Mouse (Mus musculus): ENCODE measurements around the gene Slit3.

The Slit3 gene

DNA sequence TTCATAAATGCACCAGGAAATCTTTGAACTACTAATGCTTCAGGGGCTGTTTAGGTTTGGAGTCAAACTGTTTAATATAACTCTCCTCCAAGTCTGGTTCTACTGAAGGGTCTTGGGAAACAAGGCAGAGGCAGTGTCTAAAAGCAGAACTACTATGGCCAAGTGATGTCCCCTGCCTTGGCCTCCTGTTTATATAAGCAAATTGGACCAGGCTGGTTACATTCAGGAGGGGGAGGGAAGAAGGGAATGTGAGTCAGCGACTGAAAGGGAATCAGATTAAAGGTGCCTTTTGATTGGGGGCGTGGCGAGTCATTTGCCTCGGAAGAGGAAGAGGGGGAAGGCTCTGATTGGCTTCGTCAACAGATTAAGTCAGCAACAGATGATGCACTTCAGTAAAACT lies 249.7 kb downstream of the Slit3 start:
- Histone ChIP-seq H3K27me3 (ENCODE audit: control insufficient read depth, insufficient read depth, low read length, poor library complexity, severe bottlenecking) (no peaks in the 10 kb centered on the region), H3K36me3 (ENCODE audit: control insufficient read depth, insufficient read depth, low read length, poor library complexity, severe bottlenecking) (no peaks in the 10 kb centered on the region)
- DNase-seq (ENCODE audit: low read depth, low spot score), result no peak

DNA sequence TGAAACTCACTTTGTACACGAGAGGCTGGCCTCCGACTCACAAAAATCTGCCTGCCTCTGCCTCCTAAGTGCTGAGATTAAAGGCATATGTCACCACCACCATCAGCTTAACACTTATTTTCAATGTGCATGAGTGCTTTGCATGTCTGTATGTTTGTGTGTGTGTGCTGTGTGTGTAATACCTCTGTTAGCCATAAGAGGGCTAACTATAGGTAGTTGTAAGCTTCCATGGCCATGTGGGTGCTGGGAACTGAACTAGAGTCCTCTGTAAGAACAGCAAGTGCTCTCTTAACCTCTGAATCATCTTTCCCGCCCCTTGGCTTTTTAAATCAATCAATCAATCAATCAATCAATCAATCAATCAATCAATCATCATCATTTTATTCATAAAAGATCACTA lies 251.4 kb downstream of the Slit3 start:
- no peak for DNase-seq (ENCODE audit: low read depth, low spot score)
- Histone ChIP-seq H3K27me3 (ENCODE audit: control insufficient read depth, insufficient read depth, low read length, poor library complexity, severe bottlenecking) (no peaks in the 10 kb centered on the region), H3K36me3 (ENCODE audit: control insufficient read depth, insufficient read depth, low read length, poor library complexity, severe bottlenecking) (no peaks in the 10 kb centered on the region)

DNA sequence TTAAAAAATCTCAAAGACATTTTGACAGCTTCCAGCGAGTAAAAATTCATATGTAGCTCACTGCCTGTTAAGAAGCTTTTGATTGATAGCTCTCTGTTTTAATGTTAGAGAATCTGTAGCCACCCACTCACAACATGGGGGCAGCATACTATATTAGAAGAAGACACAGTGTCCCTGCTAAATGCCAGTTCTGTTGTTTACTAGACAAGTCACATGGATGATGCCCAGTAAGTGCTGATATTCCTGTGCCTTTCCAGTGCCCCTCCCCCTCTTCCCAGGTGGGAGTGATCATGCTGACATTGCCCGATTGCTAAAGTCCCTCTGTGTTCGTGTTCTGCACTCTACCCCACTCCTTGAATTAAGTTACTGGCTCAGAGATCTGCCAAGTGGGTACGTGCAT lies 254.0 kb downstream of the Slit3 start:
- DNase-seq (ENCODE audit: low read depth, low spot score), result no peak
- no peaks in the 10 kb centered on the region for H3K27me3 ChIP-seq (ENCODE audit: control insufficient read depth, insufficient read depth, low read length, poor library complexity, severe bottlenecking)

DNA sequence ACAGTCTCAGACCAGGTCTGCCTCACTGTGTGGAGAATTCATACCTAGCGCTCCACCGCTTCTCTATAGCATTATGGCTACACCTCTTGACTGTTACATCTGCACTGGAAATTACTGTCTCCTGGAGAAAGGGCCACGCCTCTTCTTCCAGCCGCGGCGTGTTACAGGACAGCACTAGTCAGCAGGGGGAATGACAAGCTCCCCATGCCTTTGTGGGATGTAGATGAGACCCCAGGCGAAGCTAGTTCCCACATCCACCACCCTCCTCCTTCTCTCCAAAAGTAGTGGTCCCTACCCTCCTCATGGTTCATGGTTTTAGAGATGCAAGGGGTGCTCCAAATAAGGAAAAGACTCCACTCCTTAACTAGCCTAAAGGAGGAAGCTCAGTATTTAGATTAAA lies 257.8 kb downstream of the Slit3 start:
- H3K36me3 ChIP-seq (ENCODE audit: control insufficient read depth, insufficient read depth, low read length, poor library complexity, severe bottlenecking), result no peaks in the 10 kb centered on the region
- DNase-seq (ENCODE audit: low read depth, low spot score), result no peak
- no peaks in the 10 kb centered on the region for H3K27me3 ChIP-seq (ENCODE audit: control insufficient read depth, insufficient read depth, low read length, poor library complexity, severe bottlenecking)

More for the DNA sequence above, 254.0 kb downstream of the Slit3 start:
- H3K36me3 ChIP-seq (ENCODE audit: control insufficient read depth, insufficient read depth, low read length, poor library complexity, severe bottlenecking), result no peaks in the 10 kb centered on the region

DNA sequence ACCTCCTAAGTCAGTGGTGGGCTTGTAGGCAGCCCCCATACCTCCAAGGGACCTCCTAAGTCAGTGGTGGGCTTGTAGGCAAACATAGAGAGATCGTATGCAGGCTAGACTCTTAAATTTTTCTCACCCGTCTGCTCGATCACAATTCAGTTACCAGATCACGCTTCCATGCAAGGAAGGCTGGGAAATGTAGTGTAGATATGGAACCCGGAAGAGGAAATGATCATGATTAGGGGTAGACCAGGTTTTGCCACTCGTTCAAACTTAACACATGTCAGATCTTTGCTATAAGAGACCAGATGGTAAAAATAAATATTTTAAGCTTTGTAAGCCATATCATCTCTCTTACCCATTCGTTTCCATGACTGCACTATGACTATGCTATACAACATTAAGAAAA lies 258.4 kb downstream of the Slit3 start:
- Histone ChIP-seq H3K27me3 (ENCODE audit: control insufficient read depth, insufficient read depth, low read length, poor library complexity, severe bottlenecking) (no peaks in the 10 kb centered on the region), H3K36me3 (ENCODE audit: control insufficient read depth, insufficient read depth, low read length, poor library complexity, severe bottlenecking) (no peaks in the 10 kb centered on the region)
- no peak for DNase-seq (ENCODE audit: low read depth, low spot score)

DNA sequence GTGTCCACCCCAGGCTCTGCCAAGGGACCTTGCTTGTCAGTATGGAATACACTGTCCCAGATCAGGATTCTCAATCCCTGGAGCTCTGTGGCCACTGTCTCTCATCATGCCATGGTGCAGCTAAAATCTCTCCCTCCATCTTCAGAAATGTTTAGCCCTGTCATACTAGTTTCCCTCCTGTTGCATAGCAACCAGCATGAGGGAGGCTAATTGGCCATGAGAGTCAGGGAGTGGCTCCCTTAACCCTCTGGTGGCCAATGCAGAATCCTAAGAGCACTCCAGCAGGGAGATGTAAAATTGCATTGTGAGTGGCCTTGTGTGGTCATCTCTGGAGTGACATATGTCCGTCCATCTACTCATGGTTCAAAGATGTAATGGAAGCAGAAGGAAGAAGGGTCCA lies 259.7 kb downstream of the Slit3 start:
- Histone ChIP-seq H3K36me3 (ENCODE audit: control insufficient read depth, insufficient read depth, low read length, poor library complexity, severe bottlenecking) (no peaks in the 10 kb centered on the region), H3K27me3 (ENCODE audit: control insufficient read depth, insufficient read depth, low read length, poor library complexity, severe bottlenecking) (no peaks in the 10 kb centered on the region)
- no peak for DNase-seq (ENCODE audit: low read depth, low spot score)

DNA sequence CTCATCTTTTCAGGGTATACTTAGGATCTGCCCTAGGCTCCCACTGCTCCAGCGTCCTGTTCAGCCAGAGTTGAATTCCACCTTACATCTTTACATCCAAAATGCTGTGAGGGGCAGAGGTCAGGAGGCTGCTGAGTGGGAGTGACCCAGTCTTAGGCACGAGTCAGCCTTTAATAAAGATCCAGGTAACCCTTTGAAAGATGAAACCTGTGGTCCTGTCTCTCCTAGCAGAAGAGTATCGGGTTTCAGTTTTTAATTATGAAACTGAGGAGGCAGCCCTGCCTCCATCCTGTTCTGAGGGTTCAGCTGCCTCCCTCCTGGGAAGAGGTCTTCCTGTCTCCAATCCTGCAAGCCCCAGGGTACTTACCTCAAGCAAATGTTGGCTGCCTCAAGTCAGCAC lies 264.4 kb downstream of the Slit3 start:
- no peaks in the 10 kb centered on the region for H3K27me3 ChIP-seq (ENCODE audit: control insufficient read depth, insufficient read depth, low read length, poor library complexity, severe bottlenecking)
- DNase-seq (ENCODE audit: low read depth, low spot score), result no peak
- H3K36me3 ChIP-seq (ENCODE audit: control insufficient read depth, insufficient read depth, low read length, poor library complexity, severe bottlenecking), result no peaks in the 10 kb centered on the region

DNA sequence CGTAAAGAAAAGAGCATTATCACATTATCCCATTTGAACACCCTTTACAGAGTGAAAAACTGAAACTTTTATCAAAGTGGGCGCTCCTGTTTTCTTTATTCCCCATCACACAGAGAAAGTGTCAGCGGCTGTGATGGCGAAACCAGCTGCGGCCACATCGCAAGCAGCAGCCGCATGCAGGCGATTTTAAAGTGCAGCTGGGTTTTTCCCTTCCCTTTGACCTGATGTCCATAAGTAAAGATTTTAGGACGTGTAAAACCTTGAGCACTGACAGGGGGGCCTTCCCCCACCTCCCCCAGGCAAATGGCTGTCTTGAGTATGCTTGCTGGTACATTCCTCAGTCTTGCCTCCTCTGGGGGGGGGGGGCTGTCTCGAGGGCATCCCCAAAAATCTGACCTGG lies 266.8 kb downstream of the Slit3 start:
- no peak for DNase-seq (ENCODE audit: low read depth, low spot score)
- Histone ChIP-seq H3K36me3 (ENCODE audit: control insufficient read depth, insufficient read depth, low read length, poor library complexity, severe bottlenecking) (no peaks in the 10 kb centered on the region), H3K27me3 (ENCODE audit: control insufficient read depth, insufficient read depth, low read length, poor library complexity, severe bottlenecking) (no peaks in the 10 kb centered on the region)

DNA sequence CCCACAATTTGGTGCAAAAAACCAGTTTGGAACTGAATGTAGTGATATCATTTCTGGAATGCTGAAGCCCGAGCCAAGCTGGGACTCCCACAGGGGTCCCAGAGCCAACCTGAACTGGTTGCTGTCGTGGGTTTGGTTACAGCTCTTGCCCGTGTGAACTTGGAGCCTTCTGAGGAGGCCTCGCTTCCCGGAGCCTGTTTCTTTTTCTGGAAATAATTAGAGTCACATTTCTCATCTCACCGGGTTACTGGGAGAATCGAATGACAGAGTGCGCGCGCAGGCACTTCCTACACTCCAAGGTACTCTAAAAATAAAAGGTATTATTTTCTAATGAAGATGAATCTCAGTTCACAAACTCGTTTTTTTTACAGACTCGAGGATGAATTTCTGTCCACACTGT lies 267.4 kb downstream of the Slit3 start:
- no peaks in the 10 kb centered on the region for H3K27me3 ChIP-seq (ENCODE audit: control insufficient read depth, insufficient read depth, low read length, poor library complexity, severe bottlenecking)
- H3K36me3 ChIP-seq (ENCODE audit: control insufficient read depth, insufficient read depth, low read length, poor library complexity, severe bottlenecking), result no peaks in the 10 kb centered on the region
- no peak for DNase-seq (ENCODE audit: low read depth, low spot score)

DNA sequence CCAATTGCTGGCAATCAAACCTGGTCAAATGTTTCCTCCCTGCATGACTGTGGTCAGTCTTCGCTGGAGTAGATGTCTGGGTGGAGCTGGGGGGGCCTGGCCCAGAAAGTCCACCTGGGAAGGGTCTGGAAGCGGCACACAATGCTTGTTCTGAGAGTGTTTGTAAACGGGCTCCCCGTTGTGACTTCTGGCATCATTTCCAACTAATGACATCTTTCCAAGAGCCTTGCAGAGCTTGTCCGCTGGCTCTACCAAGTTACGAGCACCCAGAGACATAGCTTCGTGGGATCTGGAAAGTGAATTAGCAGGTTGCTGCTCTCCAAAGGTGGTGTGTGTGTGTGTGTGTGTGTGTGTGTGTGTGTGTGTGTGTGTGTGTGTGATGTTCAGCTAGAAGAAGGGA lies 268.3 kb downstream of the Slit3 start:
- H3K36me3 ChIP-seq (ENCODE audit: control insufficient read depth, insufficient read depth, low read length, poor library complexity, severe bottlenecking), result no peaks in the 10 kb centered on the region
- no peaks in the 10 kb centered on the region for H3K27me3 ChIP-seq (ENCODE audit: control insufficient read depth, insufficient read depth, low read length, poor library complexity, severe bottlenecking)
- no peak for DNase-seq (ENCODE audit: low read depth, low spot score)

DNA sequence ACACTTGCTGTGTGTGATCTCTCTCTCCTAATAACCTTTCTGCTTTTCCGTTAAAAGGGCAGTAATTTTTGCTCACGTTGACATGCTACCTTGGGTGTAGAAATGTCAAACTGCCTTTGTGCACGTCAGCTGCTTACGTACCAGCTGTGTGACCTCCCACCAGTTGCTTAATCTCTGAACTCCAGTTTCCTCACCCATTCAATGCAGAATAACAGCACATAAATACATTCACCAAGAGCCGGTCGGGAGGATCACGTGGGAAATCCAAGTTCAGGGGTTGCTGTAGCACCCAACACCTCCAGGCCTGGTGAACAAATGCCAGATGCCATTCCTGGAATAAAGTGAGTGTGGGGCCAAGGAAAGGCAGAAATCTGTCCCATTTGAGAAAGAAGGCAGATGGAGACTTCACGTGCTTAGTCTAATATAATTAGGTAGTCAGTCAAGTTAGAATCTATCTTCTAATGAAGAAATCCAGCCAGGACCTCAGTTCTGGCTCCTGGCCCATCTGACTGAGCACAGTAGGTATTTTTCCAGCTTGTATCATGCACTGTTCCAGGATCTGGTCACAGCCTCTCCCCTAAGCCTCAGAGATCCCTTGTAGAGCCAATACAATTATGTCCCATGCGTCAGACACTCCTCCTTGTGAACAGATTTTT lies 268.9 kb downstream of the Slit3 start:
- Histone ChIP-seq H3K36me3 (ENCODE audit: control insufficient read depth, insufficient read depth, low read length, poor library complexity, severe bottlenecking) (no peaks in the 10 kb centered on the region), H3K27me3 (ENCODE audit: control insufficient read depth, insufficient read depth, low read length, poor library complexity, severe bottlenecking) (no peaks in the 10 kb centered on the region)
- no peak for DNase-seq (ENCODE audit: low read depth, low spot score)

DNA sequence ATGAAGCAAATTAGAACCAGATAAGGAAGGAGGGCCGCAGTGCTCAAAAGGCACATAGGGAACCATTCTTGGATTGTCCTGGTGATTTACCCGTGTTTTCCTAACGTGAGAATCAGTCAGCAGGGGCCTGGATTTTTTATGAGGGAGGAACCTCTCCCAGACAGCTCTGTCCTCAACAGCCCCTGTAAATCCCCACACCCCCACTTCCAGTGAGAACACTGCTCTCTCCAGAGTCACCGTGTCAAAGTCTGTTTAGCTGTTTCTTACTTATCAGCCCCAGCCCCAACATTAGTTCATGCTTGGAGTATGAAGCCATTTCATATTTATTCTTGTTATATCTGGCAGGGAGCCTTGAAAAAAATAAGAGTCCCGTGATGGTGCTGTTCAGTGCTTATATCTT lies 272.8 kb downstream of the Slit3 start:
- DNase-seq (ENCODE audit: low read depth, low spot score), result no peak
- H3K27me3 ChIP-seq (ENCODE audit: control insufficient read depth, insufficient read depth, low read length, poor library complexity, severe bottlenecking), result 0 out of 2 replicates have a peak, but pooled peaks cover 2% of the 10 kb centered on the region

DNA sequence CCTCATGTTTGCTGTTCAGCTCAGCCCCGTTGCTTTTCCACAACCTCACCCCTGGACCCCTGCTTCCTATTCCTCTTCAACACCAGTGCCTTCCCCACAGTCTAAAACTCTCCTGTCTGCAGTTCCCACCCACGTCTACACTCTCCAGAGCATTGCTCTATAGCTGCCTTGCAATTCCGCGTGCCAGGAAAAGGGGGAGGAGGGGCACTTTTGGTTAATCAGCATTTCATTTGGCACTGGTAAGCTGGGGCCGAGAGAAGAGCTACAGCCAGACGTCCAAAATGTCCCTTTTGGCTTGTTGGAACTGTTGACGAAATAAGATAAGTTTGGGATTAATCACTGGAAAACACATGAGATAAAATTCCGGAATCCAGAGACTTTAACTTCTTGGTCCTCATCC lies 274.4 kb downstream of the Slit3 start:
- H3K27me3 ChIP-seq (ENCODE audit: control insufficient read depth, insufficient read depth, low read length, poor library complexity, severe bottlenecking), result 0 out of 2 replicates have a peak, but pooled peaks cover 2% of the 10 kb centered on the region
- H3K36me3 ChIP-seq (ENCODE audit: control insufficient read depth, insufficient read depth, low read length, poor library complexity, severe bottlenecking), result no peaks in the 10 kb centered on the region

More for the DNA sequence above, 272.8 kb downstream of the Slit3 start:
- no peaks in the 10 kb centered on the region for H3K36me3 ChIP-seq (ENCODE audit: control insufficient read depth, insufficient read depth, low read length, poor library complexity, severe bottlenecking)

DNA sequence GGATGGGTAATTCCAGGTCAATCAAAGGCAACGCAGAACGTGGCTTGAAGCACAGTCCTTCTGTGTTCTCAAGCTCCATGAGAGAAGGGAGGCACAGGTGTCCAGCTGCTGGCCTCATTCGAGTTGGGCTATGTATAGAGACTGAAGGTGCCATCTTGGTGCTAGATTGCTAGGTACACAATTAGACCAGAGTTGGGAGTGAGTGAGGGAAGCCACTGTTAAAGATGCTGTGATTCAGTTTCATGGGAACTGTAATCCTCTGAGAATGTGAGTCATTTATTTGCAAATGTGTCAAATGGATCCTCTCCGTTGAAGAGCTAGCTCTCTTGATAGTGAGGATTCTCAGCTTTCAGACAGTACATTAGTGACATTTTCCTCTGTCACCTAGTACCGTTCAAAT lies 277.3 kb downstream of the Slit3 start:
- Histone ChIP-seq H3K27me3 (ENCODE audit: control insufficient read depth, insufficient read depth, low read length, poor library complexity, severe bottlenecking) (0 out of 2 replicates have a peak, but pooled peaks cover 2% of the 10 kb centered on the region), H3K36me3 (ENCODE audit: control insufficient read depth, insufficient read depth, low read length, poor library complexity, severe bottlenecking) (no peaks in the 10 kb centered on the region)
- no peak for DNase-seq (ENCODE audit: low read depth, low spot score)

More for the DNA sequence above, 274.4 kb downstream of the Slit3 start:
- no peak for DNase-seq (ENCODE audit: low read depth, low spot score)

DNA sequence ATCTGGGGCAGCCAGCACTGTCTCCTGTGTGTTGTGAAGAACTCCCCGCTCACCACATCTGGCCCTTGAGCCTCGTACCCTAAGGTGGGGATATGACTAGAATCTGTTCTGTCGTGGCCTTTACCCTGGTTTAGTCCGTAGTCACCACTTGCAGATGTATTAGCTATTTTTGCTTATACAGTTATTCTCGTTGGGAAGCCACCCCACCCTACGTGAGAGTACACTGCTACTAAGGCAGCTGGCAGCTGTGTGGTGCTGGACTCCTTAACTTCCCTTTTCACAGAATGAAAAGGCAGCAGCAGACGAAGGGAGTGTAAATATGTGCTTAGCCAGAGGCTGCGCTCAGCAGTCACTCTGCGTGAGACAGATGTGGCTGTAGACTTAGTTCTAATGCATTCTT lies 282.5 kb downstream of the Slit3 start:
- Histone ChIP-seq H3K27me3 (ENCODE audit: control insufficient read depth, insufficient read depth, low read length, poor library complexity, severe bottlenecking) (no peaks in the 10 kb centered on the region), H3K36me3 (ENCODE audit: control insufficient read depth, insufficient read depth, low read length, poor library complexity, severe bottlenecking) (no peaks in the 10 kb centered on the region)
- DNase-seq (ENCODE audit: low read depth, low spot score), result no peak

DNA sequence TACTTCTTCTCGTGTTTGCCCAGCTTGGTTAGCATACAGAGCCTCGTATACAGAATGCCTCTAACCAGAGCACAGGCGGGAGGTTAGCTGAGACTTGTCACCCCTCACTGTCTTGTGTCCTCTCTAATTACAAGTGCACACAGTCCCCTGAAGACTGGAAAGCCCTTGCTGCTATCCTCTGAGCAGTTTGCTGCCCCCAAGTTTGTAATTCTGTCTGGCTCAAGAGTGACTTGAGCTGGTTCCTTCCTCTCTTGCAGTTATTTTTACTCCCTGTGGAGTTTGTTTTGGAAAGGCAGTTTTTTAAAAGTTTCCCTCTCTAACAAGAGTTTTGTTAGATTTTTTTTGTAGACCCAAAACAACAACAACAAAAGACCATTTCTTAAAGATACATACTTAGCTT lies 285.0 kb downstream of the Slit3 start:
- no peak for DNase-seq (ENCODE audit: low read depth, low spot score)
- Histone ChIP-seq H3K27me3 (ENCODE audit: control insufficient read depth, insufficient read depth, low read length, poor library complexity, severe bottlenecking) (no peaks in the 10 kb centered on the region), H3K36me3 (ENCODE audit: control insufficient read depth, insufficient read depth, low read length, poor library complexity, severe bottlenecking) (no peaks in the 10 kb centered on the region)

All from splenic B cell, adult 2 months (primary cell).